Mouse (Mus musculus): ENCODE data around the gene Csnk2b. TPM values are rescaled to one million over a fixed set of nuclear protein-coding genes. Genes with fewer than 3 reads are reported as not detected.
A peak's percentile ranks its signal among the peaks of the same experiment; 100 is the strongest.

Csnk2b gene
- total RNA-seq, 2 experiments from 2014 or later = 145 to 170 TPM

DNA sequence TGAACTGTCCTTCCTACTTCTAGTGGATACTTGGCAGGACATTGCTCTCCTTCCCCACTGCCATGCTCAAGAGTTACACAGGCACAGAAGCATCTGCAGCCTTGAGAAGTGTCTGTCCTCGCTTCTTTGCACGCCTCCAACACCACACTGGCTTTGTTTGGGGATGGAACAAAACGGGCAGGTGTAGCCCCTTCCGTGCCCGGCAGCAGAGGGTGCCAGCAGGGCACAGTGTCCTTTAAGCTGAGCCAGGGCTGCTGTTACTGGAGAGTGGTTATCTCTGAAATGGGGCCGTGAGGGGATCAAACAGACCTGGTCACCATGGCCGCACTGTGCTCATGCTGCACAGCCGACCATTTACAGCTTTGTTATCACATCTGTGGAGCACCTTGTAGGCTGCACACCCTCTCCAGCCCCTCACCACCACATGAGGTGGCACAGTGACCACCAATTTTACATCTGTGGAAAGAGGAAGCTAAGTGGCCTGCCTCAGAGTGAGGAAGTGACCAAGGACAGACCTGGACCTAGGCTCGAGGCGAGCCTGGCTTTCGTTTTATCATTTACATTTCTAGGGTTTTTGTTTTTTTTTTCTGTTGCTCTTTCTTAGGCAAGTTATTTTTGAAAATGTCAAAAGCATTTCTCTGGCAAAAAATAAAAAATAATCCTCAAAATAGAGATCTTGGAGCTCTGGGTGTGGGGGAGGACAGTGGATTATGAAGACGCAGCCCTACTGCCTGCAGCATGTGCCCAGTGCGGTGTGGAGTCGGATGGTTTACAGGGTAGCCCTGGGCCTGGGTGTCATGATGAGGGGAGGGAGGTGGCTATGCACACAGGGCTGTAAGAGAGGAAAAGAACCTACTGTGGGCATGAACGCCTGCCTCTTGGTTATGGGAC, 27.1 kb downstream of the Csnk2b start:
- DNase-seq = no peak
- intact Hi-C loops (cut with DNase I) = no loop called here

DNA sequence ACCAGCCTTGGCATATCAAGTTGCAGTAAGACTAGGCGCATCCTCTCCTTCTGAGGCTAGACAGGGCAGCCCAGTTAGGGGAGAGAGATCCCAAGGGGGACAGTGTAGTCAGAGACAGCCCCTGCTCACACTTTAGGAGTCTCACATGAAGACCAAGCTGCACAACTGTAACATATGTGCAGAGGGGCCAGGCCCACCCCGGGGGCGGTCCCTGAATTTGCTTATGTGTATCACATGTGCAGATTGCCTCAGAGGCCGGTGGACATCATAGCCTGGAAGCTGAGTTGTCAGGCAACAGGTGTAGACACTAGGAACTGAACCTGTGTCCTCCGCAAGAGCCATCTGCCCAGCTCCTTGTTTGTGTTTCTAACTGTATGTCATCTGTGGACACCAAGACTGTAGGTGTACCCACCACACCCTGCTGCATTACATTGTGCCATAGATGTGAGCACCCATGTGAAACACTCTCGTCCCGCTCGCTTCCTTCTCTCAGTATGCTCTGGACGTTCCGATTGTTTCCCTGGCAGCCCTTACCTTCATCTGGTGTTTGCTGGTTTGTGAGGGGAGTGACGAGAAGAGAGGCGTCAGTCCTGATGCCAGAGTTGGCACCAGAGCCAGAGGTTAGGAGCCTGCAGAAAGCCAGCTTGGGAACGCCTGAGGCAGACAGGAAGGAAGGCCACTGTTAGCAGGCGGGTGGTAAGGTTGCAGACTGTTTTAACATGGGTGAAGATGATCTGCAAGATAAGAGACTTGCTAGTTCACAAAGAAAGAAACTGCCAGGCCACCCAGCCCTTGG, 29.3 kb downstream of the Csnk2b start:
- intact Hi-C loops (cut with DNase I) = no loop called here
- peak in 1 of 2 experiments; percentile 12 for DNase-seq

GRCm38 (mm10) chr17:35090166-35090932, 31.5 kb downstream of the Csnk2b start:
- peak; percentile 22 to 37 for DNase-seq
- intact Hi-C loops (cut with DNase I) = no loop called here

- intact Hi-C loops (cut with DNase I) = loop anchor here (5.0 kb wide), 1 partner anchor 67 kb away; no protein-coding TSS in a partner anchor
Measured at GRCm38 (mm10) chr17:35088825-35089644, 32.8 kb downstream of the Csnk2b start, which contains the start of gene Abhd16a. Gene Abhd16a (plus strand): TSS chr17:35089263.

DNA sequence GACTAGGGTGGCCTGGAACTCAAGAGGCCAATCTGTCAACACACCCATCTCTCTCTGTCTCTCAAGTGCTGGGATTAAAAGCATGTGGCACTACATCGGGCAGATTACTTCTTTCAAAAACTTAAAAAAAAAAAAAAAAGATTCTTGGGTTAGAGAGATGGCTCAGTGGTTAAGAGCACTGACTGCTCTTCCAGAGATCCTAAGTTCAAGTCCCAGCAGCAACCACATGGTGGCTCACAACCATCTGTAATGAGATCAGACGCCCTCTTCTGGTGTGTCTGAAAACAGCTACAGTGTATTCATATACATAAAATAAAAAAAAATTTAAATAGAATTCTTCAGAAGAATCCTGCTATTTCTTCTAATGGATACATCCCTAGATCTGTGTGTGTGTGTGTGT, 33.7 kb downstream of the Csnk2b start:
- intact Hi-C loops (cut with DNase I) = loop anchor here (5.0 kb wide), 1 partner anchor 66 kb away; no protein-coding TSS in a partner anchor
- DNase-seq = no peak

More at GRCm38 (mm10) chr17:35088825-35089644, 32.8 kb downstream of the Csnk2b start, which contains the start of gene Abhd16a:
- peak; percentile 91 to 94 for DNase-seq

DNA sequence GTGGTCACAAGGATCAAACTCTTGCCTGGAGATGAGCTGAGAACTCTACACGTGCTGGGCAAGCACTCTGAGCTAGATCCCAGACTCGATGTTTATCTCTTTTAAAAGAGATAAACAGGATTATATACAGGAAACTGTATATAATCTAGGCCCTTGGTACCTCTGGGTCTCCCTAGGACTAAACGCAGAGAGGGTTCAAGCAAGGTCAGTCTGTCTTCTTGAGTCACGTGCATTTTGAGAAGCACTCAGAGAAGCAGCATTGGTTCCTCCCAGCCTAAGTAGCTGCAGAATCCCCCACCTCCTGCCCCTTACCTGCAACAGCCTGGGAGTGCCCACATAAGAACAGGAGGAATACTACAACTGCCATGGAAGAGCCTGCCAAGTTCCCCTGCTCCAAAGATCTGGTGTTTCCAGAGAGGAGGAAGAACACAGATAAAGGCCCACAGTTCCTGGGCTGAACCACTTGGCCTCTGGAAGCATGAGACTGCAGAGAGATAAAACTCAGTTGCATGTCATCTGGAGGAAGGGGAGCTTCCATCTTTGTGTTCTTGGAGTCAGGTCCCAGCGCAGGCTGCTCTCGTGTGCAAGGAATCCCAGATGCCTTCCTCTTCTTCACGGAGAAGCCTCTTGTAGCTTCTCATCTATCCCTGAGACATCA, 36.5 kb downstream of the Csnk2b start, which contains the start of gene Ly6g6f:
Ly6g6f (minus strand) TSS at position 403 of the 658 bp plus-strand sequence.
- intact Hi-C loops (cut with DNase I) = loop anchor here (5.0 kb wide), 1 partner anchor 63 kb away; no protein-coding TSS in a partner anchor
- no peak for DNase-seq

DNA sequence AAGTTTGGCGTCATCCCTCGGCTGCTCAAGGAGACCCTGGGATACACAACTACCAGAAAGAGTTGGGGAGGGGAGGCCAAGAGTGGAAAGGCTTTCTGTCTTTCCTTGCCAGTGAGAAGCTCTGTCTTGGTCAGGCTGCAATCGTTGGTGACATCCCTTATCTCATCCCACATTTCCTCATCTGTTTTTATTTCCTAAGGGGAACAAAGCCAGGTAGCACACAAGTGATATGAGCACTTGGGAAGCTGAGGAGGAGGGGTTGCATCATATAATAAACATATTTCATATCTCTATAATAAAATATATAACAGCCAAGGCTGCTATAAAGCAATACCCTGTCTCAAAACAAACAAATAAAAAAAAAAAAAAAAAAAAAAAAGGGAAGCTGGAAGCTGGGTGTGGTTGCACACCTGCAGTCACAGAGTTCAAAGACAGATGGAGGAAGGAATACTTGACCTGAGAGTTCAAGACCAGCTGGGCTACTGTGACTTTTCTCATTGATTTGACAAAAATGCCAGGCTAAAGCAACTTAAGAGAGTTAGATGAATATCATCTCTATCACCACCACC, 37.8 kb downstream of the Csnk2b start:
- DNase-seq = no peak
- intact Hi-C loops (cut with DNase I) = no loop called here

- intact Hi-C loops (cut with DNase I) = no loop called here
- no peak for DNase-seq
Measured at GRCm38 (mm10) chr17:35082841-35083576, 38.8 kb downstream of the Csnk2b start.

DNA sequence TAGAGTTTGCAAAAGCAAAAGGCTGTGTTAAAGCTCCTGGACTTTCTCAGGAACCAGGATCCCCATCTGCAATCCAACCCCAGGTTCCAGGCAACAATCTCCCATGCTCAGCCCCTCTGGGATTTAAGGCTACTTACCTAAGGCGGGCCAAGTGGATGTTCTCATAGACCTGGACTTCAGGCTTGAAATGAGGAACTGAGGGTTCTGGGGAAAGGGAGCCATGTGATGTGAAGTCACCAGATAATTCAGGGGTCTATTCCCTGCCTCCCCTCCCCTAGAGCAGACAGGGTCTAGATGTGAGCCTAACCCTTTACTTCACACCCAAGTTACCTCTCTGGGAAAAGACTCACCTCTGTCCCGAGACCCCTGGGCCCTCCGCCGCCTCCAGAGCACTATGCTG, 41.1 kb downstream of the Csnk2b start:
- DNase-seq = no peak
- intact Hi-C loops (cut with DNase I) = no loop called here

DNA sequence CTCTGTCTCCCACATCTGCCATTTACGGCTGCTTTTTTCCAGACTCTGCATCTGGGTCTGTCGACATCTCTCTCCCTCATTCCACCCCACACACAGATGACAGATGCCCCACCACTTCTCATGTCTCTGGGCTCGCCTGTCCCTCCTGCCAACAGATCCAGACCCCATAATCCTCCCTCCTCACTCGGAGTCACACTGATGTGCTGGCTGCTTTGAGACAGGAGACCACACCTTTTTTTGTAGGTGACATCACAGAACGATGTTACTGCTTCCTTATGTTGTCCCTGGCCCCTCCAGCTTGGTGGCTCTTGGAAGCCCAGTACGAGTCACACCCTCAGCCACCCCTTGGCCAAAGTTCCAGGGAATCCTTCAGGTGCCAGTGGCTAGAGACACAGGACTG, 41.6 kb downstream of the Csnk2b start:
- intact Hi-C loops (cut with DNase I) = no loop called here
- no peak for DNase-seq

DNA sequence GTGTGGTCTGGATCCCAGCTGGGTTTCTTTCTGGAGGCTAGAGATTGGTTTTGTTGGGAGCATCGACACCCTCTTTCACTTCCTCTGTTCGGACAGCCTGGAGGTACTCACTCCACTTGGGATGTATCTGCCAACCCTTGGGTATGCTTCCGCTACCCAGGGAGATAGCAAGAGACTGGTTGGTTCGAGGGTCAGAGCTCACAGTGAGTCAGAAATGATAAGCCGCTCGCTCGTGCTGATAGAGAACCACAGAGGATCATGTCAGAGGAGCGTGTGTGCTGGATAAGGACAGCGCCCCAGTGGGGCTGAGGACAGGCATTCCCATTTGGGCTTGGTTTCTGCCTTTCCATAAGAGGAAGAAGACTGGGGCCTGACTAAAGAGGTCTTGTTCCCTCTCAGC, 42.1 kb downstream of the Csnk2b start:
- intact Hi-C loops (cut with DNase I) = no loop called here
- DNase-seq = no peak

DNA sequence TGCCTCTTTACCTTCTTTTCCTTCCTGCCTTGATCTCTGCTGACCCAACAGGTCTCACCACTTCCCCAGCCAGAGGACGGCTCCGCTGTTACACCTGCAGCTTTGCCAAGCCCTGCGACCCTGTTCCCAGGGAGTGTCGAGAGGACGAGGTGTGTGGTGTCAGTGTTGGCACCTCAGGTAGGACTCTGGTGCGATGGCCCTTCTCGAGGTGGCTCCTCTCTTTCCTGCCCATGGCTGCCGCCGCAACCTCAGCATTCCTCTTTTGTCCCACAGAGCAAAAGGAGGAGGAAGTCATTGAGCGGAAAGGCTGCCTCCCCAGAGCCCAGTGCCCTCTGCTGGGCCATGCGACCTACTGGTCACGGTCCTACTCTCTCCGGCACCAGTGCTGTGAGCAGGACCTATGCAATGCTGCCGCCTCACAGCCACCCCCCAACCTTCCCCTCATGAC, 44.0 kb downstream of the Csnk2b start, which contains the start of gene Ly6g6d:
Ly6g6d (minus strand) TSS at position 280 of the 448 bp plus-strand sequence.
- no peak for DNase-seq
- intact Hi-C loops (cut with DNase I) = no loop called here

GRCm38 (mm10) chr17:35077285-35077684, 44.6 kb downstream of the Csnk2b start:
- DNase-seq = no peak
- intact Hi-C loops (cut with DNase I) = no loop called here

DNA sequence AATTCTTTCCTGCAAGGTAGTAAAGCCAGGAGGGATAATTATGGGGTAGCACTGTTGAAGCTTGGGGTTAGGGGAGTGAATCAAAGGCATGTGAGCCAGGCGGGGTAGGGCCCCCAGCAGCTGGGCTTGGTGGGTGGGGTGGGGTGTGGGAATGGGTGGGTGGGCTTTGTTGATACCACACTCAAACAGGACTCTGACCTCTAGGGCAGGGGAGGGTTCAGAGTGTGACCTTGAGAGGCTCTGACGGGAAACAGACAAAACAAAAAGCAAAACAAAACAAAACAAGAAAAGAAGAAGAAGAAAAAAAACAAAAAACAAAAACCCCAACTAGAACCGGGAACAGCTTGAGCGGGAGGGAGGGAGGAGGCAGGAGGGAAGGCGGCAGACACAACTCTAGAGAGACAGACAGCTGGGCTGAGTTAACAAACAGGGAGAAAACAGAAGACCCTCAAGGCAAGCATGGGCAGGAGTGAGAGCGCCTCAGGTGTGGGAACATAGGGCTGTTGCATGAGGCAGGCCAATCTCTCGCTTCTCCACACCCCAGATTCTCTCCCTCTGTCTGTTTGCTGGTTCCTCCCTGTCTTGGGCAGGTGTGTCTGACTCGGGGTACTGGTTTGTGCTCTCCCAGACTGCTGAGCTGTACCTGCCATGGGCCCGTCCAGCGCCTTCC, 45.2 kb downstream of the Csnk2b start, which contains the start of gene Ly6g6e:
Ly6g6e (plus strand) TSS at position 396 of the 670 bp plus-strand sequence.
- no peak for DNase-seq
- intact Hi-C loops (cut with DNase I) = no loop called here

DNA sequence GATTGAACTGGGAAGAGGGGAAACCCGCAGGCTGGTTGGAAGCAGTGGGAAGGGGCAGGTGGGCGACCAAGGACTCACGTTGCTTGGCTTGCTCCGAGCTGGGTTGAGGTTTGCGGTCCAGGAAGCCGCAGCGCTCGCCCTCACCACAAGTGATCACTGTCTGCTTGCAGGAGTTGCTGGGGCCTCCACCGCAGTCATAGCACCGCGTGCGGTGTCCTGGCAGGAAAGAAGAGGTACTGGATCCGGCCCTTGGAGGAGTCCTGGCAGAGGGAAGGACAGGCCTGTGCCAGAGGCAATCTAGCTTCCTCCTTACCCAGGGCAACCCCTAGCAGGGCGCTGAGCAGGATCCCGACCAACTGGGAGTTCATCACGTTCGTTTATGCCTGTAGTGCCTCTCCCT, 47.8 kb downstream of the Csnk2b start:
- no peak for DNase-seq
- intact Hi-C loops (cut with DNase I) = no loop called here

DNA sequence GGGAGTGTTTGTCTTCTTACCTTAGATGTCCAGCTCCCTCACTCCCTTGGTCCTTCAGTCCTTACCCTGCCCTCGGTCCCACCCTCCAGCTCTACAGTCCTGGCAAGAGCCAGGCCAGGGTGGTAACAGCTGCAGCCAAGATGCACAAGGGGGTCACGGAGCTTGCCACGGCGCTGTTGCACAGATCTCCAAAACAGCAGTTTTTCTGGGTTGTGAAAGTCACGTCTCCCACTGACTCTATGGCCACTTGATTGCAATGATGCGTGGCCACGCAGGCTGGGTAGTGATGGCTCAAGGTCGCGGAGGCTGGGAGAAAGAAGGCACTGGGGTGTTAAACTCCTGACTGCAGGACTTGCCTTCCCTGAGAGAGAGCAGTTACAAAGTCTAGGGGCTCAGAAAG, 50.4 kb downstream of the Csnk2b start:
- intact Hi-C loops (cut with DNase I) = loop anchor here (2.0 kb wide), 1 partner anchor 35 kb away; no protein-coding TSS in a partner anchor
- DNase-seq = no peak
